Mouse (Mus musculus) olfactory bulb, adult 2 months (tissue): ENCODE results near the gene Mapkapk5.

ENCODE experiments used
- CTCF ChIP-seq: fragments of 200-500 bp; IDR thresholded peaks from 2 replicates; pipeline ENCODE4 v1.5.1; 2012; ENCODE audit warnings: low read depth, mild to moderate bottlenecking, low read length, moderate library complexity; ENCODE audit not compliant: insufficient read depth
- POLR2A ChIP-seq: fragments of 200-500 bp; IDR thresholded peaks from 2 replicates; pipeline ENCODE4 v1.6.1; 2012; ENCODE audit warnings: mild to moderate bottlenecking, low read depth, low read length, moderate library complexity; ENCODE audit not compliant: insufficient read depth

- TF ChIP-seq POLR2A (no peak), CTCF (no peak)
Observed at GRCm38 (mm10) chr5:121503231-121503630, 42.5 kb downstream of the Mapkapk5 start, which contains the start of gene Adam1b.
